8 mouse cellular contexts compared by ENCODE assay signal in the genomic region with DNA sequence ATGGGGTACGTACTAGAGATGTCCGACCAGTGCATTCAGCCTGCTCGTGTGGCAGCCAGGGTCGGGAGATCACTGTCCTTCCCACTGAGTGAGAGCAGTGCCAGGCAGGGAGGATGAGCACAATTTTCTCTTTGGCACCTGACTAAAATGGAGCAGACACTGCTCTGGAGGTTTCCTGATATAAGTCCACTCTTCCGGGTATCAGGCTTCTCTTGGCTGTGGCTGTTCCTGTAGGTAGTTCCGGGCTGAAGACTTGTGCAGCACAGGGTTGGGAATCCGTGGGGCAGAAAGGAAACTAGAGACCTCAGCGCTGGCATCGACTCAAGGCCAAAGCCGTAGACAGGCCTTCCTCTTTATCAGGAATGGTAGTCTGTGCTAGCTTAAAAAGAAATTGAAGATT. TPM values are rescaled to one million over a fixed set of nuclear protein-coding genes. Genes with fewer than 3 reads are reported as not detected.
DNase-seq lines count a peak whose midpoint lies in the region; ATAC-seq lines count a peak whose summit lies in the region.

No protein-coding gene starts in this region.

- intact Hi-C loops in heart, postnatal 10 days (cut with DNase I), result no loop called here

- ATAC-seq in inflammation-experienced regulatory T-cells, adult 6 months, result no peak

- peak; percentile 5 for DNase-seq in heart, adult 8-10 months (ENCODE audit: low spot score)
- DNase-seq in heart, postnatal 10 days, result no peak
- DNase-seq in ovary, postnatal 36 days (ENCODE audit: low spot score), result peak; percentile 59
- DNase-seq in ovary, postnatal 14 days (ENCODE audit: low spot score), result no peak
- peak; percentile 62 to 68 for DNase-seq in cerebellum, postnatal 10 days
- no peak for DNase-seq in thymus, postnatal 10 days (ENCODE audit: low spot score in 2 of 2)
- DNase-seq in left cerebral cortex, adult 9 months (ENCODE audit: low spot score in 2 of 2), result no peak

RNA-seq across cellular contexts. Expression of a gene that starts 48.7 kb away (rescaled TPM):
- 10 to 100 TPM; 44.8 to 56.7 (median 53.0) TPM for total RNA-seq in heart, adult 8-10 months (2022)
- 10 to 100 TPM; 48.8 to 56.2 TPM for total RNA-seq in heart, postnatal 10 days (2021)
- polyA plus RNA-seq in inflammation-experienced regulatory T-cells, adult 6 months (2017; shearing (Covaris generic)), result 1 to 10 TPM; 1.1 to 4.2 (median 3.5) TPM

RNA-seq across cellular contexts. Expression of a gene that starts 57.4 kb away (rescaled TPM):
- total RNA-seq in heart, adult 8-10 months (2022), result 10 to 100 TPM; 45.9 to 47.4 (median 46.5) TPM
- 10 to 100 TPM; 44.5 to 48.6 TPM for total RNA-seq in heart, postnatal 10 days (2021)
- polyA plus RNA-seq in inflammation-experienced regulatory T-cells, adult 6 months (2017; shearing (Covaris generic)), result 10 to 100 TPM; 18.4 to 23.5 (median 20.9) TPM

Comparison
In these comparisons a context has a peak if more than half of its experiments do, and no peak if none do; other contexts are left out.
1. DNase-seq: peak in heart, adult 8-10 months (single experiment), ovary, postnatal 36 days (single experiment) and cerebellum, postnatal 10 days (2 of 2); none in heart, postnatal 10 days (0 of 2), ovary, postnatal 14 days (single experiment), thymus, postnatal 10 days (0 of 2) and left cerebral cortex, adult 9 months (0 of 2).